Mouse (Mus musculus) brown adipose tissue, adult 24 weeks (tissue): ENCODE results near the gene Mon1a. TPM values are rescaled to one million over a fixed set of nuclear protein-coding genes. Genes with fewer than 3 reads are reported as not detected.

Experiments
- H3K27ac ChIP-seq: fragments of 200-500 bp; replicated peaks from 2 replicates; pipeline ENCODE4 v1.5.1; 2012; ENCODE audit warnings: low read depth, mild to moderate bottlenecking, low read length
- H3K4me1 ChIP-seq: fragments of 200-500 bp; 2 replicates; pipeline ENCODE4 v1.6.1; 2012; ENCODE audit warnings: low read length, mixed read lengths; ENCODE audit not compliant: control insufficient read depth, insufficient read depth, insufficient read length
- H3K4me3 ChIP-seq: fragments of 200-500 bp; 2 replicates; pipeline ENCODE4 v1.5.1; 2012; ENCODE audit warnings: low read depth, mild to moderate bottlenecking, low read length, moderate library complexity; ENCODE audit not compliant: insufficient read depth
- polyA plus RNA-seq: library from polyadenylated mRNA; stranded (reverse); fragments of >200 nt; gene quantifications from 2 replicates; pipeline ENCODE4 v1.2.4, GENCODE M21; 2012; ENCODE audit not compliant: missing spikeins, insufficient read depth, insufficient read length

Mon1a gene
- polyA plus RNA-seq, 1 experiment = 14.3 TPM

DNA sequence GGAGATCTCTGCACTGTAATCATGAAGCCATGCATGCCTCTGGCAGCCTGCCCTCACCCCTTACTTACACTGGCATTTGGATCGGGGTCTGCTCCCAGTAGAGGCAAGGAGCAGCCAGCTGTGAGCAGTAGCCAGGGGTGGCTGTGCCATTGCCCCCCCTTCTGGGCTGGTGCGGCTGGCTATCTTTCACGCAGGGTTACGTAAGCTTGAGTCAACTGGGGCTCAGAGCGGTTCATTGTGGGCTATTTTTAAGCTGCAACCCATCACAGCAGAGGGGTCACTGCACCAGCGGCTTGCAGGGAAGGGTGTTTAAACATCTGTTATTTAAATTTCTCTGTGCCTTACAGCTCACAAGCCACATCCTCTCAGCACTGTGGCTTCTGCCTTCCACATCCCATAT is 36.0 kb downstream of the Mon1a start:
- no peak overlapping the region for H3K4me3 ChIP-seq
- no peak overlapping the region for H3K27ac ChIP-seq
- peaks cover 5% of the 10 kb centered on the region for H3K4me1 ChIP-seq

DNA sequence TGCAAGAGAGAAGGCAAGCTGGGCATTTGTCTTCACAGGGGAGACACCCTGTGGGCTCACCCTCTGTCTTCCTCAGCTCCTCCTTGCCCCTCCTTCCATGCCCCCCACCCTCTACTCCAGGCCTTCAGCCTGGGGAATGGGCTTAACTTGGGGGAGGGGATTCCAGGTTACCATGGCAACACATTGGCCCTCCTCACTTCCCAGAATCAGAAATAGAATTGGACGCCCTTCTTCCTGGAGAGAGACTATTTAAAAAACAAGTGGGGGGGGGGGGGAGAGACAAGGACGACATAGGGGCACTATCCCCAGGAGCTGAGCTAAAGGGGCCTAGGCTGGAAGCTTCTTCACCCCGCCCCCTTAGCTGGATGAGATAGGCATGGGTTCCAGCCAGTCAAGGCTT is 37.3 kb downstream of the Mon1a start:
- H3K27ac ChIP-seq = no peak overlapping the region
- no peak overlapping the region for H3K4me3 ChIP-seq
- H3K4me1 ChIP-seq = peaks cover 5% of the 10 kb centered on the region

DNA sequence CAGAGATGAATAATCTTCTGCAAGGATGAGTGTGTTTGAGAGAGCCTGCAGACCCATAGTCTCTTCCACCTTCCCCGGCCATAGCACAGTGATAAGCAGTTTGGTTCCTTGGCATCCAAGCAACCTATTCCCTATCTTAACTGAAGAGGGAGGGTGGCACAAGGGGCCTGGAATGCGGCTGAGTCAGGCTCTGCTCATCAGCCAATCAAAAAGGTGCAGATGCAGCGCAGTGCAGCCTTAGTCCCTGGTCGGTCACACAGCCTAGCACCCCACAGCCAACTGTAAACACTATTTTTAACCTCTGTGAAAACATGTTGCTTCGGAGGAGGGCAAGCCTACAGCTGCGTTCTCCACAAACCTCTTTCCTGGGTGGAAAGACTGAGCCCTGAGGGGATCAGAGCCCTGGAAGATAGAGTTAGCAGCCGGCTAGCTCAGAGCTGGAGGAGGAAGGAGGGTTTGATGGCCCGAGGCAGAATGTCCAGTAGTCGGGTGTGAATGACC is 39.0 kb downstream of the Mon1a start:
- H3K4me1 ChIP-seq = peaks cover 5% of the 10 kb centered on the region
- H3K27ac ChIP-seq = no peak overlapping the region

DNA sequence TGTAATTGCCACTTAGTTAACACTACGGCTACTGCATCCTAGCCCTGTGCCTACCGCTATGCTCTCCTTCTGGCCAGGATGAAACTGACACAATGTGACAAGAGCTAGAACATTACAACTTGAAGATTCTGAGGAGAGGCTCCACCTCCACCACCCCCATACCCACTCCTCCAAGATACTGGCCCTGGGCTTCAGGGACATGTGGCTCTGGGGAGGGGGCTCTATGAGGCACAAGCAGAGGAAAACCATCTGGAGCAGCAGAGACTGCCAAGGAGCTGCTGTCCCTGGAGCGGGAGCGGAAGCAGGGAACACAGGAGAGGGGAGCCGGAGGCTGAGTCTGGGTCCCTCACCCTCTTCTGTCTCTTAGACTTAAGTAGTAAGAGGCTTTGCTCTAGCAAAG is 39.8 kb downstream of the Mon1a start:
- H3K4me1 ChIP-seq = peaks cover 5% of the 10 kb centered on the region
- no peak overlapping the region for H3K4me3 ChIP-seq
- H3K27ac ChIP-seq = no peak overlapping the region

More for the DNA sequence above, 39.0 kb downstream of the Mon1a start:
- H3K4me3 ChIP-seq = no peak overlapping the region

DNA sequence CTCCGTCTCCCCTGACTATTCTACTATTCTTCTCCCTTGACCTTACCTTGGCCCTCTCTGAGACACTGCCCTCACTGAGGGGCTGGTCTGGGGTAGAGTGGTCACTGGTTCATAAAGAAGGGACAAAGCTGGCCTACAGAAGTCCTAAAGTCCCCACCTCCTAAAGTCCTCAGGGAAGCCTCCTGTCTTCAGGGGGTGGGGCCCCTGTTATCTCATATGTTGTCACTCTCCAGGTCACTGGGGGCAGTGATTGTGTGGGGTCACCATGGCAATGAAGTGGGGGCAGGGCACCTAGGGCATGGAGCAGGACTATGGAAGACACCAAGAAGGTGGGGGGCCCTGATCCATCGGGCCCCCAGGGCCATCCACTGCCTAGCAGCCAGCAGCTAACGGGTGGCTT is 40.2 kb downstream of the Mon1a start, which contains the start of gene Actl11:
TSS of gene Actl11 (plus strand) at position 301 of the 400 bp plus-strand sequence.
- no peak within 1 kb of the TSS for H3K4me3 ChIP-seq
- peaks cover 5% of the 10 kb centered on the region for H3K4me1 ChIP-seq
- no peak within 1 kb of the TSS for H3K27ac ChIP-seq

DNA sequence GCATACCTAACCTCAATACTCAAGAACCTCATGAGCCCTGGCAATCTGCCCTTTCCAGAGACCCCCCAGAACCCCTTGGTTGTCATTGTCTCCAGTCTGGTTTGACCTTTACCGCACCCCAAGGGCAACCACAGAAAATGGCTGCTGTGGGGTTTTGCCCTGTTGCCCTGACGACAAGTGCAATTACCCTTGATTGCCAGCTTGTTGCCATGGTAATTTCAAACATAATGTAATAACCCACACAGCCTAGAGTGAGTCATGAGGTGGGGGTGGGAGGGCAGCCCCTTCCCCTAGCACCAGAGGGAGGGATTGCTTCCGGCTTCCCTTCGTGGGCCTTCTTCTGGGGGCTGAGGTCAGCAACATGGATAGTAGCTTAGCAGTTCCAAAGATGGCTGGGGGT is 44.3 kb downstream of the Mon1a start:
- H3K4me3 ChIP-seq = no peak overlapping the region
- no peaks in the 10 kb centered on the region for H3K4me1 ChIP-seq
- no peak overlapping the region for H3K27ac ChIP-seq

DNA sequence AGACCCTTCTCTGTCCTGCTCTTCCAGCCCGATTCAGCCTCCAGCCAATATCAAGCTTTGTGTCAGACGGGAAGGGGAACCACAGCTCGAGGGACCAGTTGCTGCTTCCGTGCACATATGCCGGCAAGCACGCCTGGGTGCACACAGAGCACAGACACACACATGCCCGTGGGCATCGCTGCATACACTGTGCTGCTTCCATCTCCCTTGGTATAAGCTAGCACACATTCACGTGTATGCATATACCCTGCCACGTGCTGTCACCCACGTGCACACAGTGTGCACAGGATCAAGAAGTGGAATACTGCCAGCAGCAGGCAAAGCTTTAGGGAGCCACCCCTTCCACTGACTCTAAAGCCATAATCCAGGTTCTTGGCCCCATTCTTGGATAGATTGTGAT is 46.2 kb downstream of the Mon1a start:
- no peaks in the 10 kb centered on the region for H3K4me1 ChIP-seq
- no peak overlapping the region for H3K4me3 ChIP-seq
- no peak overlapping the region for H3K27ac ChIP-seq

DNA sequence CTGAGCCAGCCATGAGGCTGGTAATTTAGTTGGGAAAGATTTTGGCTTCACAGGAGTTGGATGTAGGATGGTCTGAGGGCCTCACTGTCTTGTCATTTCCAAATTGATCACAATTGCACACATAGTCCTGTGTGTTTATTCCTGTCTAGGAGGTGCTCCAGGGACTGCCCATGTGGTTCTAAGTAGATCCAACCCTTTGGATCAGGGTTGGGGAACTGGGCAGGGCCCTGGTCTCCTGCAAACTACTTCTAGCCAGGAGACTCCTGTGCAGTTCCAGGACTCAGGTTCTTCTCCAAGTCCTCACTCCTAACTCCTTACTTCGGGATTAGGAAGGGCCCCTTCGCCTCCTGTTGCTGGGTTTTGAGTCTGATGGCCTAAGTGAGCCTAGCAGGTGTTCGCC is 47.4 kb downstream of the Mon1a start, which contains the start of gene Camkv:
TSS of gene Camkv (plus strand) at position 301 of the 400 bp plus-strand sequence.
- H3K4me1 ChIP-seq = no peaks in the 10 kb centered on the region
- no peak within 1 kb of the TSS for H3K27ac ChIP-seq
- H3K4me3 ChIP-seq = peak within 1 kb of the TSS; percentile 9; the same call in 1 of the 2 replicates

DNA sequence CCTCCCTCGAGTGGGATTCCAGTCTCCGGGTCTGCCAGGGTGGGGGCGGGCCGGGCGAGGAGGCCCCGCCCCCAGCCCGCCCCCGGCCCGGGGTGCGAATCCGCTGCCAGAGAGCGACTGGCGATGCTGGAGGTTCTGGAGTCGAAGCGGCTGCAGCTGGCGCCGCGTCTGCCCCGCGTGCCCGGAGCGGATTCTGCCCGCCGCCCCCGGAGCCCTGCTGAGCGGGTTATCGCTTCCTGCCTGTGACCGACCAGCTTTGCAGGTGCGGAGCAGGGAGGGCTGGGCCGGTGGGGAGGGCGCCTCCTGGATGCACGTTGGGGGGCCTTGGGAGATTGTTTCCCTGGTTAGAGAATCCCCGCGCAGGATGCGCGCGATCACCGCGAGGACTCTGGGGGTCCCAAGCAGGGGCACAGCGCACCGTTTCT is 47.9 kb downstream of the Mon1a start:
- Histone ChIP-seq H3K4me3 (peak overlapping the region; percentile 9; the same call in 1 of the 2 replicates), H3K27ac (no peak overlapping the region), H3K4me1 (no peaks in the 10 kb centered on the region)

DNA sequence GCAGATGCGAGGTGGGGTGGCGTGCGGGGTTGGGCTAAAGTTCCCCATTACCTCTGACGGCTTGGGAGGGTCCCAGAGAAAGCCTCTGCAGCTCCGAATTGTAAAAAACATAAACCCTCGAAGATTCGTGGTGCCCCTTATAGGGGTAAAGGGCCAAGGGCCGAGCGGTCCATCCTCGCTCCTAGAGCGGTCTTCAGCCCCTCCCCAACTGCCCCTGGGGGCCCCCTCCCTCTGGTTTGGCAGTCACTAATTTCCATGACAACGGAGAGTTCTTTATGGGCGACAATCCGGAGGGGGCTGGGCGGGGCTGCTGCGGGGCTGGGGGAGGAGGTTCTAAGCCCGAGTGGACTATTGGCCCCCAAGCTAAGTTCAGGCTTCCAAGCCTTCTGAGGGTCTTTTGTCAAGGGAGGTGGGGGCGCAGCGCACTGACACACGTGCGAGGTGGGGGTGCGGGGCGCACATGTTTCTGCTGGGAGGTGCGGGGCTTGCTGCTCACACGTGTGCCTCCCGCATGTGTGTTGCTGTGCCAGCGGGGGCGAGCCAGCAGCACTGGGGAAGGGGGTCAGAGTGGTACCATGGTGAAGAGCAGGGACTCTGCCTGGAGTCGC is 48.4 kb downstream of the Mon1a start:
- H3K4me3 ChIP-seq = no peak overlapping the region
- no peak overlapping the region for H3K27ac ChIP-seq
- H3K4me1 ChIP-seq = no peaks in the 10 kb centered on the region

DNA sequence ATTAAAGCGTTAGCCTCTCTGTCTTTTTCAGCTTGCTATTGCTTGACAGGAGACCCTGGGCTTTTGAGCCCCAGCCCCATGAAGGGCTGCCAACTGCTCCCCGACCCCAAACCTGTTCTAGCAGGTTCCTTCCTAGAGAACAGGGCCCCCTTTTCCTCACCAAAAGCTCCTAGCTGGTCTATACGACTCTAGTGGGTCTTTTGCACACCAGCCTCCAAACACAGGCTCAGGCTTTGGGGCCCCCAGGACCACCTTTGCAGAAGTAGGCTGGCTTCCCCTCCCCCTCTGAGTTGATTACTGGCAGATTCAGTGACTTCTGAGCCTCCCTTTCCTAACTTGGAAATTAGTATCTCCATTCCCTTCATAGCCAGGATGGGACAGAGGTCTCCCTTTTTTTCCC is 48.9 kb downstream of the Mon1a start:
- H3K4me1 ChIP-seq = no peaks in the 10 kb centered on the region
- H3K27ac ChIP-seq = no peak overlapping the region
- H3K4me3 ChIP-seq = no peak overlapping the region

DNA sequence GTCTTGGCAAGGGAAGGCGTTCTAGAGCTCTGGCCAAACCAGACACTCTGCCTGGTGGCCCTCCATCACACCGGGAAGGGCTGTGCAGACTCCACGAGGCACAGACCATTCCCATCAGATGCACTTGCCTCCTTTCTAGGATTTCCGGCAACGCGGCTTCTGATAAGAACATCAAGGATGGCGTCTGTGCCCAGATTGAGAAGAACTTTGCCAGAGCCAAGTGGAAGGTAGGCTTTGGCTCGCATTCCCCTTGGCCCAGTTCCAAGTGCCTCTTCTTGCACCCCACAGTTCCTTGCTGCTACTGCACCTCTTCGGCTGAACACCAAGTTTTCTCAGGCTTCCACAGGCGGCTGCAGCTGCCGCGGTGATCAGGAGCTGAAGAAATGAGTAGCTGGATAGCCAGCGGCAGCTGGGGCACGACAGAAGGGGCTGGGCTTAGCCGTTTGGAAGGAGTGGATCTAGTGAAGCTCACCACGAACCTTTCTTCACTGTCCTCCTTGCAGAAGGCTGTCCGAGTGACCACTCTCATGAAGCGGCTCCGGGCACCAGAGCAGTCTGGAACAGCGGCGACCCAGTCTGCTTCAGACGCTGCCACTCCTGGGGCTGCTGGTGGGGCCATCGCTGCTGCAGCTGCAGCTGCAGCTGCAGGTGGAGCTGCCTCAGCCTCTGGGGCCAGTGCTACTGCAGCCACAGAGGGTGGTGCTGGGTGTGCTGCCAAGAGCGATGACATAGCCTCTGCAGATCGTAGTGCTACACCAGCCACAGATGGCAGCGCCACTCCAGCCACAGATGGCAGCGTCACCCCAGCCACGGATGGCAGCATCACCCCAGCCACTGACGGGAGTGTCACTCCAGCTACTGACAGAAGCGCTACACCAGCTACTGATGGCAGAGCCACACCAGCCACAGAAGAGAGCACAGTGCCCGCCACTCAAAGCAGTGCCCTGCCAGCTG is 59.6 kb downstream of the Mon1a start:
- Histone ChIP-seq H3K4me3 (no peak overlapping the region), H3K4me1 (no peaks in the 10 kb centered on the region), H3K27ac (no peak overlapping the region)

DNA sequence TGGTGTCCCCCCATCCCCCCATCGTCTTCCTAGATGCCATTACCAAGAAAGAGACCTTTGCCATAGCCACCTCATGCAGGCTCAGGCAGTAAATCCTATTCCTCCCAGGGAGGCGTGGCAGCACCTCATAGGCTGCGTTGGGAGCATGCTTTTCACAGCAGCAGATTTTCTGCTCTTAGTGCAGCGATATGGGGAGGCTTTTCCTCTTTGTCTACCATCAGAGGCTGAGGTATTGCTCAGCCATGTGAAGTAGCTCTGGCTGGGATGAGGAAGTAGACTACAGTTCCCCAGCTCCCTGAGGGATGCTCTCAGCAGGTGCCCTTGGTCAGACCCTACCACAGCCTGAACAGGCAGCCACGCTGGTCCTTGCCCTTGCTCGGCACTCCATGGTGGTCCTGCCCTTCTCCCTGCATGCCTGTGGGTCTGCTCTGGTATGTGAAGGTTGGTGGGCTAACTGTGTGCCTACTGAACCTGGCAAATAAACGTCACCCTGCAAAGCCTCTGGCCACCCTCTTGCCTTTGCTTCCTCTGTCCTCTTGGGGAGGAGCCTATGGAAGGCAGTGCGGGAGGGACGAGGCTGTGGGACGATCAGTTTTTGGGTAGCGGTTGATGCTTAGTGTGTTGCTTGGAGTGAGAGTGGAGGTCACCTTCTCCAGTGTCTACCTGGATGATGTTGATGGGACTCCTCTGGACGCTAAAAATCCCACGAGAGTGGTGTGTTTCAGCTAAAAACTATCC is 61.4 kb downstream of the Mon1a start:
- H3K4me3 ChIP-seq = no peak overlapping the region
- no peaks in the 10 kb centered on the region for H3K4me1 ChIP-seq
- no peak overlapping the region for H3K27ac ChIP-seq

DNA sequence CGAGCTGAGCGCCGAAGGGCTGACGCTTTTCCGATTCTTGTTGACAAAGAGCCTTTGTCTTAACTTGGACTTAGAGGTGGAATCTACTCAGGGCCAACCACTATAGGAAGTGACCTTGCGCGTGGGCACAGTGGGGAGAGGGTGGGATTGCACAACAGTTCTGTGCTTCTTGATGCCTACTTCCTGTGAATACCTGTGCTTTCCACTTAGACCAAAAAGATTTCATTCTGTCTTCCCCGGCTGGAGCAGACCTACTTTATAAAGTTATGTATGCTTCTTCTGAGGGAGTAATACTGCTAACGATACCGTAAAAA is 61.9 kb downstream of the Mon1a start, which contains the start of gene Traip:
TSS of gene Traip (plus strand) at position 215 of the 314 bp plus-strand sequence.
- Histone ChIP-seq H3K4me1 (no peaks in the 10 kb centered on the region), H3K27ac (peak within 1 kb of the TSS; percentile 56; the same call in 1 of the 2 replicates), H3K4me3 (peak within 1 kb of the TSS; percentile 84)
